Mouse (Mus musculus) neutrophil, adult 59 days (primary cell): ENCODE results near the gene Rpl36-ps4. TPM values are rescaled to one million over a fixed set of nuclear protein-coding genes. Genes with fewer than 3 reads are reported as not detected.

ENCODE experiments used
- total RNA-seq, 2 experiments: library from RNA; stranded (reverse); gene quantifications; 1 replicate in 1 of 2; 2 replicates in 1 of 2; pipeline ENCODE4 v1.2.4; 2023

Rpl36-ps4 gene
- total RNA-seq: not detected

DNA sequence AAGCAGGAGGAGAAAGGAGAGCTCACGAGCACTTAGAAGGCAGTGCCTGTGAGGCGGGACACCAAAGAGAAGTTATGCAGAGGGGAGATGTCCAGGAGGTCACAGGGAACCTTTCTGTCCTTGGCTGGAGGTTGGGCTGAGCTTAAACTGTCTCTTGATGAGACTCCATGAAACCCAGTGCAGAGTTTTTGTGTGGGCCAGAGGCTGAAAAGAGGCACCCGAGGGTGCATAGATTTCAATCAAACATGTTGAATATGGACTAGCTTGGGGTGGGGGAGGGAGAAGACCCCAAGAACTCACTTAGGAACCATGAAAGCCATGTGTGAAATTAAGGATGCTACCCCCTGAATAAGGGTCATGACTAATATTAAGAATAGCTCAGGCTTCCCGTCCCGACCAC is at the start of gene Rpl36-ps4:
Gene Rpl36-ps4 (plus strand): TSS at position 301 of the 400 bp plus-strand sequence.

Other genes starting within 250 kb of the Rpl36-ps4 start
- gene Msh2, start 248.6 kb upstream of the Rpl36-ps4 start, total RNA-seq: 10 to 100 TPM; 12.7 to 15.7 TPM
- gene Kcnk12, start 123.0 kb upstream of the Rpl36-ps4 start, total RNA-seq: 10 to 100 TPM; 12.0 to 12.4 TPM
- gene Msh6, start 54.1 kb downstream of the Rpl36-ps4 start, total RNA-seq: 10 to 100 TPM; 15.4 TPM
- gene Fbxo11, start 144.3 kb downstream of the Rpl36-ps4 start, total RNA-seq: 10 to 100 TPM; 54.5 to 58.6 TPM